Mouse (Mus musculus) R1 (cell line): ENCODE measurements around the gene Azin2.
A peak's percentile ranks its signal among the peaks of the same experiment; 100 is the strongest.

Experiments
- DNase-seq: peaks from one replicate; pipeline ENCODE4 v3.0.0-alpha.2; 2018; ENCODE audit warnings: low read depth, low spot score

Gene Azin2

DNA sequence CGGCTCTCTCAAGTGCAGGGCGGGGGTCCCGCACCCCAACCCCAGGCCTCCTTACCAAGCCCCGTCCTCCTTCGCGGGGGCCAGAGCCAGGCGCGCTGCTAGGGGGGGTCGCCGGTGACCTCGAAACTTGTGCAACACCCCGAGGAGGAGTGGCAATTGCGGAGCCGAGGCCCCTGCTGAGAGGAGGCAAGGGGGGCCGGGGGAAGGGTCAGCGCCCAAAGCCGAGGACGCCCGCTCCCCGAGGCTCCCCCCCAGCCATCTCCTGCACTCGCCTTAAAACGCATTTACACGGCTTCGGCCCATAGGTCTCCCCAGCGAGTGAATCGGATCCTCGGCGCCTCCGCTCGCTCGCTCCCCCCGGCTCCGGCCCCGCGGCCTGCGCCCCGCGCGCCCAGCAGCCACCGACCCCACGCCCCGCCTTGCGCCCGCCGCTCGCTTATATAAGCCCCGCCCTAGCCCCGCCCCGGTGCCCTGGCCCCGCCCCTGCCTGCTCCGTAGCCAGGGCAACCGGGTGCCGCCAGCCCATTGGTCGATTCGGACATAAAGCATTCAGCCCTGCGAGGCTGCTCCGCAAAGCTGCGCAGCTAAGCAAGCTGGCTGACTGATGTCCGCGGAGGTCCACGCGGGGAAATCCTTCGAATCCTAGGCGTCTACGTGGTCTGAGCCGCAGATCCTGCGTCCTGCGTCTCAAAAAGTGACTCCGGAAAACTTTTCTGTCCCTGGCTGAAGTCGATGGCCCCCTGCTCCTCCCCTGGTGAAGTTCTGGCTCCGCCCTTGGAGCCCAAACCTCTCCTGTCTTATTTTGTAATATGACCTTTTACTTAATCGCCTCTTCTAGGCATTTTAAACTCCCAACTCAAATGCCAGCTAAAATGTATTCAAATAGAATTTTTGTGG lies at the start of gene Azin2:
Azin2 (minus strand) TSS at position 414 of the 897 bp plus-strand sequence.
- peak; percentile 88 for DNase-seq

DNA sequence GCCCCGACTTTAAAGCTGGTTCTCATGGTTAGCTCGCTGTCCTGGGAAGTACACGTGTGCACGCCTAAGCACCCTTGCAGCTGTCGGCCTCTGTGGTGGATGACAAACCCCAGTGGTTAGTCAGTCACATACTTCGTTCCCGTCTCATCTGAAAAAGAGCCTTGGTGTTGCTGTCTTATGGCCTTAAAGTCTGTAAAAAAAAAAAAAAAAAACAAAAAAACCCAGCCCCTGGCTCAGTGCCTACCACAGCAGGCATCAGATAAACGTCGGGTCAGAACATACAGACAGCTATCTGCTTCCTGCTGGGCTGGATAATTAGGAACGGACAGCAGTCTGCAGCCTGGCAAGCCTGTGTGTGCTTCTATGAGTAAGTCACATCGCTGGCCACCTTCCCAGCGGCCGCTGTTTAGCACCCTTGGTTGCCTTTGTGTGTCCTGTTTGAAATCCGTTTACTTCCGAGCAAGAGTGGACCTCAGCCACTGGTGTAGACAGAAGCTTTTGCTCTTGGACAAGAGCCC lies 49.4 kb upstream of the Azin2 start:
- no peak for DNase-seq

DNA sequence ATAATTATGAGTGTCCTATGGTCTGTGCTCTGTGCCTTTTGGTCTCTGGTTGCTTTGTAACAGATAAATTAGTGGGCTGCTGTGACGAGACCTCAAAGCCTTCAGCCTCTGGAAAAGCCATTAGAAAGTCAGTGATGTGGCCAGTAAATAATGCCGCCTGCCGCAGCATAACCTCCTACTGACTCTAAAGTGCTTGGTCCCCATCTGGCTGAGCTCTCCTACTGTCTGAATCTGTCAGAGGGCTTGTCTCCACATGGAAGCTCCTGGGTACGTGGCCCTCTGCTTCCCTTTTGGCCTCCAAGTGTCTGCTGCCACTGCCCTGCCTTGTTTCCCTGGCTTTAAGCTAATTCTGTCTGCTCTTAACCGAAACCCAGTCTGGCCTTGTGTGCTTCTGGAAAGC lies 47.3 kb upstream of the Azin2 start:
- DNase-seq: no peak

DNA sequence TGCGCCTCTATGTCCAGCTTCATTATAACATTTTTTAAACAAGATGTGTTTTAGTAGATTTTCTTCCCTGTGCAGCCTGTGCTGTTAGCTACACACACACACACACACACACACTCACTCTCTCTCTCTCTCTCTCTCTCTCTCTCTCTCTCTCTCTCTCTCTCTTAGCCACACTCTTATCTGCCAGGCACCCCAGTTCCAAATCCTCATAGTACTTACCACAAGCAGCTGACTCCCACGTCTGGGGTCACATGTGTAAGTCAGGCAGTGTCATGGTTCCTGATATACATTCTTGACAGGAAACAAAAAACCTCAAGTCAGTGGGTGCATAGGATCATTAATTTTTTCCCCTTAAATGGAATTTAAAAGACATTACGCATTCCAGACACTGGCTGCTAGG lies 46.4 kb upstream of the Azin2 start:
- no peak for DNase-seq

DNA sequence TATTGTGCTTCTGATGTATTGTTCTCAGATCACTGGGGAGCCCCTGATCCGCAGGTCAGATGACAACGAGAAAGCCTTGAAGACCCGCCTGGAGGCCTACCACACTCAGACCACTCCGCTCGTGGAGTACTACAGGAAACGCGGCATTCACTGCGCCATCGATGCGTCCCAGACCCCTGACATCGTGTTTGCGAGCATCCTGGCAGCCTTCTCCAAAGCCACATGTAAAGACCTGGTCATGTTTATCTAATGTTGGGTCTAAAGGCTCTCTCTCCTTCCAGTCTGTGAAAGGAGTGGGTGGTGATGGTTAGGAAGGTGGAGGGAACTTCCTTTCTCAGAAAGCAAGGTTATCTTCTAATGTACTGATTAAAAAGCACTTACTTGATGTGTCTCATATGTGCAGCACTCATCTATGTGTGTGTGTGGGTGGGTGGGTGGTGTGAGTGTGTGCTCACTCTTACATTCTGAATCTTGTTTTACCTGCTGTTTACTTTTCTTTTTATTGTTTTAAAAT lies 45.8 kb upstream of the Azin2 start:
- DNase-seq: no peak

DNA sequence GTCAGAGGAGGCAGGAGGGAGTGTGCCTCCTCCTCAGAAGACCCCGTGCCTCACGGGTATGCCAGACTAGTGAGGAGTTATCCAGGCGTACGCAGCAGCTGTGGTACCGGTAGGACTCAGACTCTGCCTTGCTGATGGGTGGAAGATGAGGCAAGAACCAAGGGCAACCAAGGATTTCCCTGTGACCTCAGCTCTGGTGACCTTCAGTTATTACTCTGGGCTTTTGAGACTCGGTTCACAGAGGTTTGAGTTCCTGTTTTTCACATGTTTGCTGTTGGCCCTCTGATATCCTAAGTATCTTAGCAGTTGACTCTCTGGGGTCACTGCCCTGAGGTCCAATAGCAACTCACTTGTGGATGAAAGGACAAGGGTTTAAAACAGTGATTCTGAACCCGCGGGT lies 41.5 kb upstream of the Azin2 start:
- no peak for DNase-seq

DNA sequence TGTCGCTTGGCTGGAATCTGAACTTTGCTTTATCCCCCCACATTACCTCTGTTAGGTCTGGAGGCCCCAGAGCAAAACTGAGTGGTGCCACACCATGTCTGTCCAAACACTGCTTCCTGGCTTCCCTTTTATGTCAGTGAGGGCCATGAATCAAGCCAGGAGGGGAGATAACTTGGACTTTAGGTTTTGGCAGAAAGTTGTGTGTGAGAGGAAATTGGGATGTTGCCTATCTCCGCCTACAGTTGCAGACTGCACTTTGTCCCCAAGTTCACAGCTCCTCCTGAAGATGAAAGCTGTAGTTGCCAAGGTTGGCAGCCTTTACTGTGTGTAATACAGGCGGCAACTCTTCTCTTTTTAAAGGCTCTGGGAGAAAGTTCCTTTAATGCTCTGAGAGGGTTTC lies 38.5 kb upstream of the Azin2 start:
- no peak for DNase-seq

DNA sequence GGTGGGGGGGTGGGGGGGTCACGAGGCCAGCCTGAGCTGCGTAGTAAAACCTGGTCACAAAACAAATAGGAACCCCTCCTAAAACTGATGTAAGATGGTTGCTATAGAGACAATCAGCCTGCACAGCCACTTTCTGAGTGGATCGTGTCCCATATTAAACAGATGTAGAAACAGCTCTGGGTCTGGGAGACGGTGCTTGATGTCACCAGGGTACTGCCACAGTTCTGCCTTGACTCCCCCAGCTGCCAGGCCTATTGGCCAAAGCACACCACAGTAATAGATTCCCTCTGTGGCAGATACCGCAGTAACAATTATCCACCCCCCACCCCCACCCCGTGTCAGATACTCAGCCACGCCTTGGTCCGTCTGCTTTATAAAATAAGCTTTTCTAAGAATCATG lies 36.2 kb upstream of the Azin2 start:
- no peak for DNase-seq

DNA sequence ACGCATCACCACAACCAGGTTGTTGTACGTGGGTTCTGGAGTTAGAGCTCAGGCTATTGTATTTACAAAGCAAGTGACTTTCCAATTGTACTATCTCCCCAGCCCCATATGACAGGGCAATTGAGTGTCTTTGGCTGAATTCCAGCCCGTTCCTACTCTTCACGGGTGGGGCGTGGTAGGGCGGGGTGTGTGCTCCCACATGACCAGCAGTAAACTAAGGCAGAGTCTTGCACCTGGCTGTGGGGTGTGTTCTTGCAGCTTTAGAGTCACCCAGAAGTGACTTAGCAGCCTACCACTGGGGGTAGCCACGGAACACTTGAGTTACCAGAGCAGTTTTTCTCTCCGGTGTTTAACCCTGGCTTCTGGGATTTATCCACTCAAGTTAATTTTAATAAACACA lies 35.0 kb upstream of the Azin2 start:
- DNase-seq: peak; percentile 79

DNA sequence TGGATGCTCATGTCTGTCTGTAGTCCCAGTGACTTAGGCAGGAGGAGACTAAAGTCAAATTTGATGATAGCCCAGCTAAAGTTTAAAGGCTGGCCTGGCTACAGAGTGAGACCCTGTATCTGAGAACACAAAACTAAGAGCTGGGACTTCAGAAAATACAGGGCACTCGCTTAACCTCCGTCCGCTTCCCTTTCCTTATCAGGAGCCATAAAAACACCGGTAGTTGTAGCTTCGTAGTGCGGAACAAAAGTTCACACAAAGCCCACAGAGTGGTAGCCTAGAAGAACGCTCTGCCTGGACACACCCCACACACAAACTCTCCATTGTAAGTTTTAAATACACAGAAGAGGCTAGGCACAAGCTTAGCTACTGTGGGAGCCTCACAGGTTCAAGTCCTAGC lies 33.0 kb upstream of the Azin2 start:
- no peak for DNase-seq

DNA sequence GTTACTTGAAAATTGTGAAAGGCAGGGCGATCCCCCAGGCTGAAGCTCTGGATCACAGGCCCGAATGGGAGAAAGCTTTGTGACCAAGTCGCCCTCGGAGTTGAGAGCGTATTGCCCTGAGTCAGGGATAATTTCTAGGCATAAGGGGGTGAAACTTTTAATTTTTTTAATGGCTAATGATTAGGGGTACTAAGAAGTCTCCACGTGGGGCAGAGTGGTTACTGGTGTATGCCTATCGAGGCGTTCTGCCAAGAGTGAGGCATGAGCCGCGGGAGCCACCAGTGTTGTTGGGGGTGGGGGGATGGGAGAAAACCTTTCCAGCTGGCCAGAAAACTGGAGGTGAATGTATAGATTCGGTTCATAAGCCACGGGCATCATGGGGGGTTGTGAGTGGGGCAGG lies 31.4 kb upstream of the Azin2 start:
- DNase-seq: no peak

DNA sequence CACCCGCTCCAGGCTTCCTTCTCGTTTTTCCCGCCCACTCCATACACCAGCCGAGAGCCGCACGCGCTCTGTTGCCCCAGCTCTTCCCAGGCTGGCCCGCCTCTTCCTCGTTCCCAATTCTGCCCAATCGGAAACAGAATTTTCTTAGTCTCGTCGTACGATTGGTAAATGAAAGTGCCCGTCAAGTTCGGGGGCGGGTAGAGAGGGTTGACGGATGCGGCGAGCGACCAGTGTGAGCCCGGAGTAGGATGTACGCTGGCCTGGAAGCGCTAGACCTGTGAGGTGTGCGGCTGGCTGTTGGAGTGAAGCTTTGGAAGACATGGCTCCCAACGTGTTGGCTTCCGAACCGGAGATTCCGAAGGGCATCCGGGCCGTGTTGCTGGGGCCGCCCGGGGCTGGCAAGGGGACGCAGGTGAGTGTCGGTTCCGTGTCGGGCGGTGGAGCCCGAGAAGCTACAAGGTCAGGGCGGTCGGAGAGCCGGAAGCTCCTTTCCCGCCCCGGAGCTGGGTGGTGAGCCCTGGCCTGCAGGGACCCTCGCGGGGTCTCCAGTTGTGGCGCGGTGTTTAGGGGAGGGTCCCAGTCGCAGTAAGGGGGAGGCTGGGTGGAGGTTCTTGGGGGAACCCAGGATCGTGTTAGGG lies 30.9 kb upstream of the Azin2 start:
- peak; percentile 98 for DNase-seq

DNA sequence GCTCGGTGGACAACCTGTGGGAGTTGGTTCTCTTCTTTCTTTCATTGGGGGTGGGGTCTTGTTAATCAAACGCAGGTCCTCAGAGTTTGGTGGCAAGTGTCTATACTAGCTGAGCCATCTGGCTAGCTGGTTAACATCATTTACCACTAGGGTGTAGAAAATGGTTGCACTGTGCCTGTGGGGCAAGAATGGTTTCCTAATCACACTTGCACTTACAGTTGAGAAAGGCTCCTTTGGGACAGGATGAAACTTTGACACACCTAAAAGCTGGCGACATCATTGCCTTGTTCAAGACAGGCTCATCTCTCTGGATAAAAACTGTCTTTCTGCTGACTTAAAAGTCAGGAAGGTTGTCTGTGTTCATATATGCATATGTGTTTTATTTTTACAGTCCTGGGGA lies 29.9 kb upstream of the Azin2 start:
- DNase-seq: no peak

DNA sequence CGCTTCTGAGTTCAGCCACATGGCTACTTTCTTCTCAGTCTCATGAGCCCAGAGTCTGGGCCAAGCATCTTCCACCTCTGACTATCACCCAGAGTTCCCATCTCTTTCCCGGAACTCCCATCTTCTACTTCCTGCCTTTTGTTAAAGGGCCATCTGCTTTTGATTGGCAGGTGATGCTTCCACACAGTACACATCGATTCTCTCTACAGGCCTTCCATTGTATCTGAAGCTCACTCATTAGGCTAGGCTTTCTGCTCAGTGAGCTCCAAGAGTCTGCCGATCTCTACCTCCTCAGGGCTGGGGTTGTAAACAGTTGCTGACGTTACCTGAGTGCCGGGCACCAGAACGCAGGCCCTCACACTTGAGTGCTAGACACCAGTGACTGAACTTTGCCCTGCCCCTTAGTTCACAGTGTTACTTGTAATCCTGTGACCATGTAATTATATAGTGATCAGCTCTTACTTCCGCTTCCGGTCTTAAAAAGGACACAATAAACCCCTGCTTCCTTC lies 29.3 kb upstream of the Azin2 start, which contains the start of gene Ak2:
Ak2 (plus strand) TSS at position 459 of the 509 bp plus-strand sequence.
- peak; percentile 60 for DNase-seq

DNA sequence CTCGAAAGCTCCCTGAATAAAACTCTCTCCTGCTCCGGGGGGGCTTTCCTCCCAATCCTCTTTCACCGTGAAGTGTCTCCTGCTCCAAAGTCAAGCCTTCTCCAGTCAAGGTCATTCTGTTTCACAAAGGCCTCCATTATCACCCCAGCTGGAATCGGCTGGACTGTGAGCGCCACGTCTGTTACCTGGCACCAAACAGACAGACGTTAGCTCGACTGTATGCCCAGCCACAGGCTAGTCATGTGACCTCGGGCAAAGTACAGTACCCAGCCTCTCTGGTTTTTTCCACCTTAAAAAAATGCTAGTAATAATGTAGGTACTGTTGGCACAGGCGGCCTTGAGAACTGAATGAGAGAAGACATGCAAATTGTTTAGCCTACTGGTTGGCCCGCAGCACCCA lies 27.4 kb upstream of the Azin2 start:
- DNase-seq: peak; percentile 49

DNA sequence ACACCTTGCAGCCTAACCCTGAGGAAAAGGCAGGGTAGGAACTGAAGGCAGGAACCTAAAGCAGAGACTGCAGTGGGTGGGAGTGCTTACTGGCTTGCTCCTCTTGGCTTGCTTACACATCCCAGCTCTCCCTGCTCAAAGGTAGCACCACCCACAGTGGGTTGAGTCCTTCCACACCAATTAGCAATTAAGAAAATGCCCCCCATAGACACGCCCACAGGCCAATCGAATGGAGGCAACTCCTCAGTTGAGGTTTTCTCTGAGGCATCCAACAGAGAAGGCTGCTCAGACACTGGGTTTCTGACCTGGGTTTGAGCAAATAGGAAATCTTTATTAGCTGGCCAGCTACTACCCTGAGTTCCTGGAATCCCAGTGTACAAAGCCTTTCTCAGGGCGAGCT lies 26.7 kb upstream of the Azin2 start:
- DNase-seq: peak; percentile 90

DNA sequence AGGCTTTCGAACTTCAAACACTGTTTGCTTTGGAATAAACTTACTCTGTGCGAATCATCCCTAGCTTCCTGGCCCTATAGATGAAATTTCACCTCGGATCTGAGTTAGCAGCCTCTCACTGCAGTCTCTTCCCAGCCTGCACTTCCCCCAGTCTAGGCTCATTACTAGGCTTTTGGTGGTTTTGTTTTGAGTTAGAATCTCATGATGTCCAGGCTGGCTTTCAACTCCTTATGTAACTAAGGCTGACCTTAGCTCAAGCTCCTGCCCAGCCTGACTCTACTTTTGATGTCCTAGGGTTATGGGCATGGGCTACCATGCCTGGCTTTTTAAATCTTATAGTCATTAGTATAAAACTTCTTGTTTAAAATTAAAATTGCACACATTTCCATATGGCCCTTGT lies 22.4 kb upstream of the Azin2 start:
- no peak for DNase-seq

DNA sequence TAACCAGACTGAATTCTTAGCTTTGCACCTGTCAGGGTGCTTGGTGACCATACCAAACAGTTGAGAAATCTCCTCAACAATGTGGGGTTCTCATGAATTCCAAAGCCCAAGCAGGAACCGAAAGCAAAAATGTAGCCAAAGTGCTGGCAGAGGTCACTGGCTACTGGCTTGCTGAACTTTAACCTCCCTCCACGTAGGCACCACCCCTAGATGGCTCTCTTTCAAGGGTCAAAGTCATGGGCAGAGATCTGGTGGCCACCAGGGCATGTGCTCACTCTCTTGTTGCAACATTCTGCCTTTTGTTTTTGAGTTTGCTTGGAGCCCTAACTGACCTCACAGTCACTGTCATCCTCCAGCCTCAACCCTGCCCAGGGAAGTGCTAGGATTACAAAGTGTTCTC lies 21.4 kb upstream of the Azin2 start:
- no peak for DNase-seq

DNA sequence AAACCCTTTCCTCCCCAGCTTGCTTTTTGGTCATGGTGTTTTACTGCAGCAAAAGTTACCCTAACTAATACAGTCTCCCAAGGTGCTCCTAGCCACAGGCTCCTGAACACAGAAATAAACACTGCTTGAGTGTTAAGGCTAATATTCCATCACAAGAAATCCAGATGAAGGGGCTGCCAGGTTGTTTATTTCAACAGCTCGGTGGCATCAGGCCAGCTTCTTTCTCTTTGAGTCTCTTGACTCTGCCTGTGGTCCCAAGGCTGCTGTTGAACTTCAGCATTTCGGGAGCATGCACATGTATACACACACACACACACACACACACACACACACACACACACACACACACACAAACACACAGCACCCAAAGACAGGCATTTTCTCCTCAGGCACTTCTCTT lies 20.9 kb upstream of the Azin2 start:
- no peak for DNase-seq

DNA sequence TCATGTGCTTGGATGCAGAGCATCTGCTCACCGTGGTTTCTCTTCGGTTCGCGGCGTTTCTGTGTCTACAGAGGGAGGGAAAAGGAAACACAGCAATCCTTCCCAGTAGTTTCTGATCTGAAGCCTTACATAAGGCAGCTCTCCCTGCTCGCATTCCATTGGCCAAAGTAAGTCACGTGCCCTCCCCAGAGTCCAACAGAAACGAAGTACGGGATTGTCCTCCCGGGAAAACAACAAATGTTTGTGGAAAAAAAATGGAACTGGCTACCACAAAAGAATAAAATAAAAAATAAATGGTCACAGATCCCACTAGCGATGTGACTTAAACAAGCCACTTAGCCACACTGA lies 19.6 kb upstream of the Azin2 start:
- DNase-seq: peak; percentile 86

DNA sequence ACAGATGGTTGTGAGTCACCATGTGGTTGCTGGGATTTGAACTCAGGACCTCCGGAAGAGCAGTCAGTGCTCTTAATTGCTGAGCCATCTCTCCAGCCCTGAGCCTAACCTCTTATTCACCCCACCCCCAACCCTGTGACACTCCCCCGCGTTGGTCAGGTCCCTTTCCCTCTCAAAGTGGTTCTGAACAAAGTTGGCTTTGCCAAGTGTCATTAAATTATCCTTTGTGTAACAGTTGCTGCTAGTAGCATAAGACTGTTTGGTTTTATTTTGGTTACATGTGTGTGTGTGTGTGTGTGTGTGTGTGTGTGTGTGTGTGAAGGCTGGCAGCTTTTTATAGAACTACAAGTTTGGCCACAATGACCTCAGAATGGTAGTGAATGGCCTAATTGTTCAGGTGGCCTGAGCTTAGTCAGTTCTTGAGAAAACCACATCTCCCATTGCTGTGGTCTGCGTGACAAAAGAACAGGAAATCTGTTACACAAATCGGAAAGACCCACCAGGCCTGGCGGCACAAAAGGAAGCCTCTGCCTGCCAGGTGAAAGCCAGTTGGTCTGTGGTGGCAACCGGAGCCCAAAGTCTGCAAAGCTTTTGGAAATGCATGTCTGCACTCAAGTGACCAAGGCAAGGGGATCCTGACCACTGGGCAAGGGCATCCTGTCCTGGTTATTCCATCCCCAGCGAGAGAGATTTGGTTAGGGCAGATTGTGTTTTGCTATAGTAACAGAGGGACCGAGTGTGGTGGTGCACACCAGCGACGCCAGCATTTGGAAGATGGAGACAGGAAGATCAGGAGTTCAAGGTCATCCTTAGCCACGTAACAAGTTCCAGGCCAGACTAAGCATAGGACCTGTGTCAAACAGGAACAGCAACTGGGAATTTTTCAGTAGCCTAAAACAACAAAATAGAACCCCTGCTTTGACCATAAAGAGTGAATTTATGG lies 18.9 kb upstream of the Azin2 start:
- peak; percentile 87 for DNase-seq
